Mouse (Mus musculus) gastrocnemius, adult 18-20 months (tissue): ENCODE results near the gene Fcer1g. TPM values are rescaled to one million over a fixed set of nuclear protein-coding genes. Genes with fewer than 3 reads are reported as not detected.
"Not testable (repeated sequence)": the region's sequence is repeated elsewhere in the genome, so short reads cannot be mapped to it uniquely, and the experiment has no call there.

ENCODE experiments used
- DNase-seq: peaks from one replicate; pipeline ENCODE4 v3.0.0; 2021; ENCODE audit warnings: low spot score
- total RNA-seq, 2 experiments: library from RNA; stranded (reverse); gene quantifications; 2 replicates each; pipeline ENCODE4 v1.2.3; 2021

Fcer1g gene
- total RNA-seq, 2 experiments from 2014 or later = 2.2 to 4.9 TPM

- DNase-seq = no peak
Observed at GRCm38 (mm10) chr1:171245353-171245752, 11.2 kb upstream of the Fcer1g start.

GRCm38 (mm10) chr1:171241952-171242351 lies 7.8 kb upstream of the Fcer1g start:
- not testable (repeated sequence) for DNase-seq

GRCm38 (mm10) chr1:171240911-171241310 lies 6.7 kb upstream of the Fcer1g start:
- DNase-seq = no peak

- DNase-seq = peak; percentile 89
Observed at GRCm38 (mm10) chr1:171239992-171240744, 6.0 kb upstream of the Fcer1g start.

GRCm38 (mm10) chr1:171238463-171238862 lies 4.3 kb upstream of the Fcer1g start:
- peak; percentile 72 for DNase-seq

- no peak for DNase-seq
Observed at GRCm38 (mm10) chr1:171237438-171237837, 3.3 kb upstream of the Fcer1g start.

GRCm38 (mm10) chr1:171235791-171236190 lies 1.6 kb upstream of the Fcer1g start:
- no peak for DNase-seq

GRCm38 (mm10) chr1:171234538-171234937 lies 373 bp upstream of the Fcer1g start:
- no peak for DNase-seq

- DNase-seq = no peak
Observed at GRCm38 (mm10) chr1:171232800-171233730, 1.1 kb downstream of the Fcer1g start.

- DNase-seq = no peak
Observed at GRCm38 (mm10) chr1:171232348-171232747, 1.8 kb downstream of the Fcer1g start.

GRCm38 (mm10) chr1:171231844-171232243 lies 2.3 kb downstream of the Fcer1g start:
- no peak for DNase-seq

- DNase-seq = no peak
Observed at GRCm38 (mm10) chr1:171230215-171230614, 4.0 kb downstream of the Fcer1g start.

- DNase-seq = no peak
Observed at GRCm38 (mm10) chr1:171229750-171230149, 4.4 kb downstream of the Fcer1g start.

GRCm38 (mm10) chr1:171227879-171228278 lies 6.3 kb downstream of the Fcer1g start:
- DNase-seq = no peak

GRCm38 (mm10) chr1:171226780-171227179 lies 7.4 kb downstream of the Fcer1g start:
- DNase-seq = no peak

- DNase-seq = no peak
Observed at GRCm38 (mm10) chr1:171224857-171225256, 9.3 kb downstream of the Fcer1g start, which contains the start of gene Apoa2. Gene Apoa2, plus strand, starts transcription at chr1:171225054.

- no peak for DNase-seq
Observed at GRCm38 (mm10) chr1:171223796-171224195, 10.4 kb downstream of the Fcer1g start.

- no peak for DNase-seq
Observed at GRCm38 (mm10) chr1:171223168-171223567, 11.0 kb downstream of the Fcer1g start.

GRCm38 (mm10) chr1:171222238-171223155 lies 11.7 kb downstream of the Fcer1g start, which contains the start of gene Tomm40l:
Gene Tomm40l, minus strand, starts transcription at chr1:171222514.
- peak; percentile 96 for DNase-seq

GRCm38 (mm10) chr1:171221281-171222193 lies 12.6 kb downstream of the Fcer1g start:
- no peak for DNase-seq
